ENCODE assay signal across 18 mouse cellular contexts in genomic region chr2:65416535-65416934, GRCm38 (mm10). TPM values are rescaled to one million over a fixed set of nuclear protein-coding genes. Genes with fewer than 3 reads are reported as not detected.
"Had no signal": no experiment of that assay in that cellular context is flagged by ENCODE, and none has a peak within 500 bp of the region (broad histone marks: within the 10 kb centered on the region; RNA-seq: fewer than 3 reads in every experiment).

No protein-coding gene starts in this region.

- H3K4me3 ChIP-seq: limb, embryonic 13.5 days; neural tube, embryonic 12.5 days had no signal

- H3K36me3 ChIP-seq: limb, embryonic 13.5 days; neural tube, embryonic 12.5 days had no signal

- DNase-seq: kidney, adult 8-10 months; kidney, postnatal 25 days; layer of hippocampus, postnatal 36 days; left cerebral cortex, postnatal 4 days; lung, adult 18-20 months; lung, postnatal 36 days; spleen, adult 18-20 months; thymus, adult 18-20 months; thymus, postnatal 14 days had no signal

- ATAC-seq: intestine, postnatal 0 days had no signal

- H3K27me3 ChIP-seq: limb, embryonic 13.5 days; neural tube, embryonic 12.5 days had no signal

- H3K4me2 ChIP-seq: limb, embryonic 13.5 days; neural tube, embryonic 12.5 days had no signal

- H3K9ac ChIP-seq: limb, embryonic 13.5 days; liver, embryonic 14.5 days; neural tube, embryonic 12.5 days had no signal

- H3K27ac ChIP-seq: limb, embryonic 13.5 days; liver, embryonic 14.5 days; neural tube, embryonic 12.5 days had no signal

RNA-seq across cellular contexts. Expression of gene Slc38a11, which starts 52.7 kb away (rescaled TPM):
- total RNA-seq: megakaryocyte progenitor cell, adult 5-6 weeks; neutrophil, adult 5-6 weeks had no signal
- polyA plus RNA-seq: liver, adult 2 months; liver, embryonic 14.5 days; lung, embryonic 16.5 days; stomach, embryonic 14.5 days had no signal
